Mouse (Mus musculus) R1 (cell line): ENCODE measurements around the gene Rtp3.

Source experiments
- DNase-seq: peaks from one replicate; pipeline ENCODE4 v3.0.0-alpha.2; 2018; ENCODE audit warnings: low read depth, low spot score

Gene Rtp3

GRCm38 (mm10) chr9:110990204-110990603 is at the start of gene Rtp3:
TSS of gene Rtp3 (minus strand) at chr9:110990583.
- DNase-seq, result peak; percentile 20

- DNase-seq, result no peak
Measured at GRCm38 (mm10) chr9:111039966-111040365, 49.6 kb upstream of the Rtp3 start.

GRCm38 (mm10) chr9:111033717-111034116 is 43.3 kb upstream of the Rtp3 start:
- no peak for DNase-seq

- DNase-seq, result no peak
Measured at GRCm38 (mm10) chr9:111026791-111027190, 36.4 kb upstream of the Rtp3 start.

GRCm38 (mm10) chr9:111019022-111019421 is 28.6 kb upstream of the Rtp3 start, which contains the start of gene Ltf:
TSS of gene Ltf (plus strand) at chr9:111019271.
- DNase-seq, result no peak

- peak; percentile 76 for DNase-seq
Measured at GRCm38 (mm10) chr9:111015658-111016057, 25.3 kb upstream of the Rtp3 start.

GRCm38 (mm10) chr9:111012041-111012440 is 21.7 kb upstream of the Rtp3 start:
- no peak for DNase-seq

GRCm38 (mm10) chr9:111011550-111011949 is 21.2 kb upstream of the Rtp3 start:
- no peak for DNase-seq

GRCm38 (mm10) chr9:111009763-111010162 is 19.4 kb upstream of the Rtp3 start:
- DNase-seq, result peak; percentile 54

- no peak for DNase-seq
Measured at GRCm38 (mm10) chr9:111006544-111006943, 16.2 kb upstream of the Rtp3 start.

GRCm38 (mm10) chr9:111003279-111003678 is 12.9 kb upstream of the Rtp3 start:
- no peak for DNase-seq

GRCm38 (mm10) chr9:111001621-111002020 is 11.2 kb upstream of the Rtp3 start:
- no peak for DNase-seq

GRCm38 (mm10) chr9:110999856-111000255 is 9.5 kb upstream of the Rtp3 start:
- peak; percentile 34 for DNase-seq

- DNase-seq, result no peak
Measured at GRCm38 (mm10) chr9:110999056-110999455, 8.7 kb upstream of the Rtp3 start.

- DNase-seq, result peak; percentile 95
Measured at GRCm38 (mm10) chr9:110997245-110997644, 6.9 kb upstream of the Rtp3 start.

- peak; percentile 98 for DNase-seq
Measured at GRCm38 (mm10) chr9:110994716-110995172, 4.4 kb upstream of the Rtp3 start.

GRCm38 (mm10) chr9:110993281-110993709 is 2.9 kb upstream of the Rtp3 start:
- peak; percentile 35 for DNase-seq

- DNase-seq, result no peak
Measured at GRCm38 (mm10) chr9:110989543-110989942, 840 bp downstream of the Rtp3 start.

- DNase-seq, result no peak
Measured at GRCm38 (mm10) chr9:110989141-110989540, 1.2 kb downstream of the Rtp3 start.

GRCm38 (mm10) chr9:110988078-110988477 is 2.3 kb downstream of the Rtp3 start:
- peak; percentile 41 for DNase-seq

GRCm38 (mm10) chr9:110987331-110987730 is 3.1 kb downstream of the Rtp3 start:
- no peak for DNase-seq

- no peak for DNase-seq
Measured at GRCm38 (mm10) chr9:110985951-110986350, 4.4 kb downstream of the Rtp3 start.

- no peak for DNase-seq
Measured at GRCm38 (mm10) chr9:110985541-110985940, 4.8 kb downstream of the Rtp3 start.

GRCm38 (mm10) chr9:110984096-110984495 is 6.3 kb downstream of the Rtp3 start:
- peak; percentile 74 for DNase-seq
